Mouse (Mus musculus): ENCODE data around the gene Tes. TPM values are rescaled to one million over a fixed set of nuclear protein-coding genes. Genes with fewer than 3 reads are reported as not detected.
"Not testable (repeated sequence)": the region's sequence is repeated elsewhere in the genome, so short reads cannot be mapped to it uniquely, and the experiment has no call there.

Gene Tes
- 1 to 10 TPM in 1 of 4 experiments, under 1 TPM in 3; 0.51 to 1.6 (median 0.62) TPM for total RNA-seq (2022)

DNA sequence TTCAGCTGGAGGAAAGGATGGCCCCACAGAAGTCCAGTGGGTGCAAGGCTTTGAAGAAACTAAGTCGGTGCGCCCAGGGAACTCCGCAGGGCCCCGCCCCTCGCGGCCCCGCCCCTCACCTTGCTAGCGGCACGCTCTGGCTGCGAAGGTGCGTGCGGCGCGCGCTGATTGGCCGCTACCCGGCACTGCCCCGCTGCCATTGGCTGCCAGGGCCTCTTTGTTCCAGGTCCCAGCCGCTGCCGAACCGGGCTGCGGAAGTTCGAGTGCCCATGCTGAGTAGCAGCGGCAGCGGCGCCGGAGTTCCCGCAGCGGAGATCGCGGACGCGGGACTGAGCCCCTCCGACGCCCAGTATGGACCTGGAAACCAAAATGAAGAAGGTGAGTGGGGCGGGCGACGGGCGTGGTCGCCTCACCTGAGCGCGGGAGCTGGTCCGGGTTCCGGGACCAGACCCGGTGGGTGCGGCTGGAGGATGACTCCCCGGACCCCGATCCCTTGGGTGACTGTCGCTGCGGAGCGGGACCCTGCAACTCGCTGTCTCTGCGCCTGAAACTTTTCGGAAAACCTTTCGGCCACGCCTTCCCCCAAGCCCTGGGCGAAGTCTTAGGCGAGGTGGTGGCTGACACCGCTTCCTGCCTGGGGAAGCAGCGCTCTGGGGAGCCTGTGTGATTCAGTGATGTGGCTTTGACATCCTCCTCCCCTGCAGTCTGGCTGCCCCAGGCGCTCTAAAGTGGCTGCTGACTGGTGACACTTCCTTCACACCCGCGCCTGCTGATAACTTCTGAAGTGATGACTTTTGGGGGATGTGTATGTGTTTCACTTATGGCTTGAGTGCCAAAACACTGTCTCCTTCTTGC is at the start of gene Tes:
TSS of gene Tes (plus strand) at position 214 of the 855 bp plus-strand sequence.
- DNase-seq (ENCODE audit: low spot score in 2 of 2): peak in 1 of 2 experiments; percentile 24

DNA sequence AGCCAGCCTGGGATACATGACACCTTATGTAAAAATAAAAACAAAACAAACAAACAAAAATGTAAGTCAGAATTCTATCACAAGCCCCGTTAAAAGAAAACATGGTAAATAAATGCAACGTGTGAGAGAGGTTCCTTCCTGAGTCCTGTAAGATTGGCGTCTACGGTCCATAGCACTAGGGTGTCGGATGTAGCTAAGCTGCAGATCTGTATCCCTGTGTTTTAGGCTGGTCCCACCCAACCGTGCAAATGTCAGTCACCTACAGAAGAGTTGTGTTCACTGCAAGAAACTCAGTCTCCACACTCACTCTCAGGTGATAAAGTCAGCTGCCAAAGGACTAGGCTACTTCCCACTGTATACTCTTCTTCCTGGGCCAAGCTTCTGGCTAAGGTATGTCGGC is 39.1 kb upstream of the Tes start:
- no peak for DNase-seq (ENCODE audit: low spot score in 2 of 2)

DNA sequence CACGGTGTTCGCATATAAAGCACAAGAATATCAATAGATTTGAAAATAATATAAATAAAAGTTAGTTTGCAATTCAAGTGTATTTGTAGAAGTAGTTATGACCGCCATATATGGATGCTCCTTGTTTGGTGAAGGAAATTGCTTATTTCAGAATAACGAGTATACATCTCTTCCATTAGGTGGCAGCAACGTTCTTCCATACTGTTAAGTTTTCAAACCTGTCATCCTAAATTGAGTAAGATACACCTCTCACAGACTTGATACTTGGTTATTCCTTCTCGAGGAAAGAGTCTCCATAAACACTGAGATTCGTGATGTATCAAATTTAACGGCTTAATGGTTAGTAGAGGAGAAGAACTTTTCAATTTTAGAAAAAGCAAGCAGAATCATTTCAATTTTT is 37.4 kb upstream of the Tes start:
- DNase-seq (ENCODE audit: low spot score in 2 of 2): no peak

DNA sequence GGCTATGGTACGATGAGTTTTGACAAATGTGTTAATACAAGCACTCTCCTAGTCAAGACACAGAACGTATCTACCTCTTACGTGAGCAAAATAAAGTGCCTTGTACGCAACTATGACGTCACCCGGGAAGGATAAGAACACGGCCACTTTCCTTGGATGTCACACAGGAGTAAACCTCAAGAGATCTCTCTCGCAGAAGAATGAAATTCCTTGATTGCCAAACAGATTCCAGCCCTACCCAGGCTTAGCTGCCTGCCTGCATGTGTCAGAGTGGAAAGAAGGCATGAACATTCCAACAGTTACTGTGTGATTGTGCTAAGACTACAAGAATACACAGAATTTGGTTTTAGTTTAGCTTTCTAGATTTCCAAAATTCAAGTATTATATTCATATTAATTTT is 36.1 kb upstream of the Tes start:
- DNase-seq (ENCODE audit: low spot score in 2 of 2): no peak

DNA sequence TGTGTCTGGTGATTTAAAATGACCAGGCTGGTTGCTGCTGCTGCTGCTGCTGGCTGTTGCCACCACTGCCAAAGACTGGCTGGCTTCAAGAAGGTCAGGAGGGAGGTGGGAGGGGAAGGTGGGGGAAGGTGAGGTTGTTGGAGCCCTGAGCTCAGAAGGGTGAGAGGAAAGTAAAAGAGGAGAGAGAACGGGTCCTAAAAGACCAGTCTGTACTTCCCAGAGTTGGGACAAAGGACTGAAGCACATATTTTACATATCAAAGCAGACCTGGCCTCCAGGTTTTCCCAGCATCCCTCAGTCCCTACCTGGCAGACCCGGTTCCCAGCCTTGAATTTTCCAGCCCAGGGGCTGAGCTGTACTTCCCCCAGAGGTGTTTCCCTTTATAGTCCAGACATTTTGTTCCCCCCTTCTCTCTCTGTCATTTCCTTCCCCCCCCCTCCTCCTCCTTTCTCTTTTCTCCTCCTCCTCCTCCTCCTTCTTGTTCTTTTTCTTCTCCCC is 32.7 kb upstream of the Tes start:
- no peak for DNase-seq (ENCODE audit: low spot score in 2 of 2)

DNA sequence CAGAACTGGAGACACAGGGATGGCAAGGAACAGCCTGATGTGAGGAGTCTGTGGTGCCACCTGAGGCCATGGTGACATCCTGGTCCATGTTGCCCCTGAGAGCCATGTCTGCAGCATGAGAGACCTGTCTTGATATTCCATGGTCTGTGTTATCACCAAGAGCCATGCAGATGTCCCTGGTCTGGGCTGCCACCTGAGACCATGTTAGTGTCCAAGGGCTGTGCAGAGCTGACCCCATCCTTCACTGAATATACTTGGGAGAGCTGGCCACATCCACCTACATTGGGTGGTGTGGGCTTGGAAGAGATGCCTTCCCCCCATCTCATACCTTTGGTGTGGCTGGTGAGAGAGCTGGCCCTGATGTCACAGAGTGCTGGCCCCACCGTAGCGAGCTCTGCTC is 30.9 kb upstream of the Tes start:
- DNase-seq (ENCODE audit: low spot score in 2 of 2): no peak

DNA sequence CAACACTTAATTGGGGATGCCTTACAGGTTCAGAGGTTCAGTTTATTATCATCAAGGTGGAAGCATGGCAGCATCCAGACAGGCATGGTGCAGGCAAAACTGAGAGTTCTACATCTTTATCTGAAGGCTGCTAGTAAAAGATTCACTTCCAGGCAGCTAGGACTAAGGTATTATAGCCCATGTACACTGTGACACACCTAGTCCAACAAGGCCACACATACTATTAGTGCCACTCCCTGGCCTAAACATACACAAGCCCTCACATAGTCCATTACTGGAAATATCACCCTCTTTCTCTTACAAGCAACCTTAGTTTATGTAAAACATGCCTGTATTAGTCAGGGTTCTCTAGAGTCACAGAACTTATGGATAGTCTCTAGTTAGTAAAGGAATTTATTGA is 29.7 kb upstream of the Tes start:
- DNase-seq (ENCODE audit: low spot score in 2 of 2): no peak

DNA sequence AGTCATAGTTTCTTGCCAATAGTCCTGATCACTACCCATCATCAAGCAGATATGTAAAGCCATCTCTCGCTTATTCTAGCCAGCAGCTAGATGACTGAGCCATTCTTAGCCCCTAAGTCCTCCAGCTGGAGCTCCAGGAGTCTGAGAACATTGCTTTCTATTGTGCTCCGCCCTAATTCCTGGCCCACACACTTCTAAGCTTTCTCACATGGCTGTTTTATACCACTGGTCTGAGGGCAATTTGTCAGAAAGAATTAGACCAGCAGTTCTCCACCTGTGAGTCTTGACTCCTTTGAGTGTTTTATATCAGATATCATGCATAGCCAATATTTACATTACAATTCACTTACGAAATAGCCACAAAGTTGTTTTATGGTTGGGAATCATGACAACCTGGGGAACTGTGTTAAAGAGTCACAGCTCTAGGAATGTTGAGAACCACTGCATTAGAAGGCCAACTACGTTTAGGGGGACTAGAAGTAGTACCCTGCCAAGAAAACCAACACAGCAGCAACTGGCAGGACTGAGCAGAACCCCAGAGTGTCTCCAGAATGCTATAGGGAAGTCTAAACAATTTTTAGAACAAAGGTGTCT is 13.4 kb upstream of the Tes start:
- no peak for DNase-seq (ENCODE audit: low spot score in 2 of 2)

DNA sequence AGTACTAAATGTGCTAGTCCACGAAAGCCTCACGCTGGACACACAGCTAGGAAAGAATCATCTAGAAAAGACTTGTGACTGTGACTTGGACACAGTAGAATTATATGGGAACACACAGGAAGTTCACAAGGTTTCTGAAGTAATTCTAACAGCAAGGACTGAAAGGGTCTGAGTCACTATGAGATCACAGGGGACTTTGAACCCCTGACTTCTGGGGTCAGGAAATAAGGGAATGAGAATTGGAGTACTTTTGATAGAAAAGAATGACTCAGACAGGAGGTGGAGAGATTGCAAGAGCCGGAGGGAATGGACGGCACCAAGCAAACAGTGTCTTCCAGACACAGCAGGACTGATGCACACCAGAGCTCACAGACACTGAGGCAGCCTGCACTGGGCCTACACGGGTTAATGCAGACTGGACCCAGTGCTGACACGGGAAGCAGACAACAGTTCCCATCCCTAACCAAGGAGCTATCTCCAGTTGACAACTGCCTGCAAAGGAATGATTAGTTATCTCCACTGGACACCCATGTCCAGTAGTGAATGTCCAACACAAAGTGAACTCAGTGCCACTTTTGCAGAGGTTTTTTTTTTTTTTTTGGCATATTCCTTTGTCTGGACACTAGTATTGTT is 11.8 kb upstream of the Tes start:
- DNase-seq (ENCODE audit: low spot score in 2 of 2): no peak

DNA sequence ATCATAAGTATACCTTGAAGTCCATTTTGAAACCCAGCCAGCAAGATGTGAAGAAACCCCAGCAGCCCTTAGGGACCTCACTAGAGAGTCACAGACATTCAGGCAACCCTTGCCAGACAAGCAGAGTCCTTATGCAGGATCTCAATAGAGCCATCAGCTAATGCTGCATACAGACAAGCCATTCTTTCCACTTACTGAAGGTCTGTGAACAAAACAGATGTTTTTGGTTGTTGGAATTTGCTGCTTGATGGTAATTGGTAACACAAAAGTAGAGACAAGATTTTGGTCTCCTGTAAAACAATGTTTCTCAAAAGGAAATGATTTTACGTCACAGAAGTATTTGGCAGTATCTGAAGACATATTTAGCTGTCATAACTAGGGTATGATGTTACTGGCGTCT is 10.2 kb upstream of the Tes start:
- no peak for DNase-seq (ENCODE audit: low spot score in 2 of 2)

DNA sequence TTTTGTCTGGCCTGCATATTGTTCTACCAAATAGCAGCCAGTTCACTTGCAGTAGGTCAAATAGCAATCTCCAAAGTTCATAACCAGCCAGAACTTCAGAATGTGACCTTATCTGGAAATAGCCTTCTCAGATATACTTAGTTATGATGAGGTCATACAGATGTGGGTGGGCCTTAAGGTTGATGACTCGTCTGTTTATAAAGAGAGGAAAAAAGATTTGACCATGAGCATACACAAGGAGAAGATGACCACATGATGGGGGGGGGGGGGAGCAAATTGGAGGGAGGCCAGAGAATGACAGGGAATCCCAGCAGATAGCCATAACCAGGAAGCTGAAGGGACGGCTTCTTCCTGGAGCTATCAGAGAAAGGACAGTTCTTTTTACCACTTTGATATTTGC is 9.3 kb upstream of the Tes start:
- no peak for DNase-seq (ENCODE audit: low spot score in 2 of 2)

DNA sequence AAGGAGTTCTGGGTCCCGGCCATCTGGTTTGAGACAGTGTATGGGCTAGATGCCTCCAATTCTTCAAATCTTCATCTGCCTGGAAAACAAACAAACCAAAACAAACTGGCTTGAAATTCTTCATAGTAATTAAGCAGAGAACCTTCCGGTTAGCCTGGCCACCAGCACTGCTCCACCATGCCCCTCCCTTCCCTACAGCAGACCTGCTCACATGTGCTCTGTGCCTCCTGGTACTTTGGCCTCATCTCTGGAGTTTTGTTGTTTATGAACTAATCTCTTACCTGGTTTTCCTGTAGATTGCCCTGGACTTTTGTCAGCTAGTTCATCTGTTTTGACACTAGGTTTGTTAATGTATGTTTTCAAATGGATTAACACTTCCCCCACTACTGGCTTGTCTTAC is 5.4 kb upstream of the Tes start:
- no peak for DNase-seq (ENCODE audit: low spot score in 2 of 2)

DNA sequence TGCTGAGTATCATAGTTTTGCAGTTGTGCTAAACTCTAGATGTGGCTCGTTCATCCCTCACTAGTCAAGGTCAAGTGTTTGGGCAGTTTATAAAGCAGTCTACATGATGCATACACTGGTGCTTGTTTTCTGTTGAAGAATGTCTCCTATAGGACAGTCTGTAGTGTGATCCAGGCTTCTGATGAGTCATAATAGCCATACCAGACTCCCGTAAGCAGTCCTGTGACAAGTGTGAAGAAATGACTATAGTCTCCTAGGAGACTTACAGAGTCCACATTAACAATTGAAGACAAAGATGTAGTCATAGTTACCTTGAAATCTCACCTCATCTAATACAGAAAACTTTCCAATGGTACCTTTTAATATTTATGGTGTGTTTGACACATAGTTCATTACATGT is 4.8 kb upstream of the Tes start:
- DNase-seq (ENCODE audit: low spot score in 2 of 2): no peak

DNA sequence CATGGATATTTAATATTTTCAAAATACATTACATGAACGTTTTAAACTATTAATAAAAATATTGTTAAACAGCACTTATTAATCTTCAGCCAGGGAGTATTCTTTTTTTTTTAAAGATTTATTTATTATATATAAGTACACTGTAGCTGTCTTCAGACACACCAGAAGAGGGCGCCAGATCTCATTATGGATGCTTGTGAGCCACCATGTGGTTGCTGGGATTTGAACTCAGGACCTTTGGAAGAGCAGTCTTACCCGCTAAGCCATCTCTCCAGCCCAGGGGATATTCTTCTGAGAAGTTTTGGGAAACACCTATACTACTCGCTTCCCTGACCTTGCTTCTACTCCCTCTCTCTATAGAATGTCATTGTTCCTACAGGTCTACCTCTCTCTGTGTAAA is 3.1 kb upstream of the Tes start:
- DNase-seq (ENCODE audit: low spot score in 2 of 2): not testable (repeated sequence)

DNA sequence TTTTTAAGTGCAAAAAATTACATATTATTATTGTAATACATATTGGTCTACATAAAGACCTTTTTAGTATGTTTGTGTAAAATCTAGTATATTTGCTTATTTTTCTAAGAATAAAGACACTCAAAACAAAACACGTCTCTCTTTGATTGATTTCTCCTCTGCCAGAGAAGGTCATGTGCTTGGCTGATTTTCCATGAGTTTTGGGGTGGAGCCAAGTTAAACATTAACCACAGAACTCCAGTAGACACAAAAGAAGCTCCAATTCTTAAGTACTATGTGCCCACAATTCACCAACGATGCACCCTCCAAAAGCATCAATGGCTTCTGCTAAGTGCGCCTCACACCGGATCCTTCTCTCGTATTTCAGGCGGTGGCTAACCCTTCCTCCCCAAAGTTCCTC is 2.6 kb upstream of the Tes start:
- DNase-seq (ENCODE audit: low spot score in 2 of 2): no peak

DNA sequence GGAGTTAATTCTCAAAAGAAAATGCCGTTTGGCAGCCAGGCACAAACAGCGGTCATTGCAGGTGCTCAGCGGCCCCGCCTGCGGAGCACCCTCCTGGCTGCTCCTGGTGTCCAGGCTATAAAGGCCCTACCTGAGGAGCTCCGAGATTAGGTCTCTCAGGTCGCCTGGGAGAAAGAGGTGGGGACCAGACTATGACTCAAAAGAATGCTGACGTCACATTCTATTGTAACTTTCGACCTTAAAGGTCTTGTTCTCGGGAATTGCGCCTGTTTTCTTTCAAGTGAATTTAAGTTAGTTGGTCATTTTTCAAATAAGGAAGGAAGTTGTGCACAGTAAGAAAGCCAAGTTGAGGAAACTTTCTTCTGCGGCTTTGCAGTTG is 831 bp downstream of the Tes start:
- no peak for DNase-seq (ENCODE audit: low spot score in 2 of 2)

DNA sequence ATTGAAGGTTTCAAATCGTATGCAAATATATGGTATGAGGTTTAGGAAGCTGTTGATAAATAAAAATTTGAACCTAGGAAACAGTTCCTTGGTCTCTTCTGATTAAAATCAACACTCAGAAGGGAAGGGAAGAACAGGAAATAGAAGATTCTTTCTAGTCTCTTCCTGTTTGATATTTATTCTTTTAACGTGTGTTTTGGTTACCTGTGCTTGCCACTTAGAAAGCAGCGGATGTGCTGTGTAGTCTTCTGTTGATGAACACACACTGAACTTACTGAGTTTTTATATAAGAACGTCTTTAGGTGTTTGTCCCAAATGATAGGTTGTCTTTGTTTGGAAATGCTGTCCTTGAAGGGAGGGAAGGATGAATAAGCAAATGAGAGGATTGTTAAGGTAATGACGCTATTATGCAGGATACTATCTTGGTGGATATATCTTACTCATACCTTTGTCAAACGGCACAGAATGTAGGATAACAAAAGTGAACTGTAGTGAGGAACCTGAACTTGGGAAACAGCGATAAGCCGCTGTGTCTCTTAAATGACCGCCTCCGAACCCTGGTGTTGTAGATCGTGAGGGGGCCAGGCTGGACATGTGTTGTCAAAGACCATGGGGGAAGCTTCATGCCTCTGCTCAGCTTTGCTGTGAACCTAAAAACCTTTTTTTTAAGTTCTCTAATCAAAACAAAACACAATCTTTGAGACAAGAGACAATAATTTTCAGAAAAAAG is 1.4 kb downstream of the Tes start:
- DNase-seq (ENCODE audit: low spot score in 2 of 2): no peak

DNA sequence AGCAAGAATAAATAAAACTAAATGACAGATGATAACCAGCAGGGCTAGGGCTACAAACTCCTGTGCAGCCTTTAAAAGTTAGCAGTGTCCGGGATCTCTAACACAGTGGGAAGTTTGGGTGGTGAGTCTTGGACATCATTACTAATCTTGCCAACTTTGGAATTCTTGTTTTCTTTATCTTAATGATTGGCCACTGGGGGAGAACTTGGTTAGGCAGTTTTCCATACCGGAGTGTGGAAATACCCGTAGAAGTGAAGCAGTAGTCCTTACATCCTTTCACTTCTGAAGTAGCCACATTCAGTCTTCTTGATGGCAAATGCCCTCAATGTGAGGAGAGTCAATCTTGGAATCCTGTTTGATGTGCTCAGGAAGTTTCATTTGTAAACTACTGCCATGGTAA is 7.0 kb downstream of the Tes start:
- no peak for DNase-seq (ENCODE audit: low spot score in 2 of 2)

DNA sequence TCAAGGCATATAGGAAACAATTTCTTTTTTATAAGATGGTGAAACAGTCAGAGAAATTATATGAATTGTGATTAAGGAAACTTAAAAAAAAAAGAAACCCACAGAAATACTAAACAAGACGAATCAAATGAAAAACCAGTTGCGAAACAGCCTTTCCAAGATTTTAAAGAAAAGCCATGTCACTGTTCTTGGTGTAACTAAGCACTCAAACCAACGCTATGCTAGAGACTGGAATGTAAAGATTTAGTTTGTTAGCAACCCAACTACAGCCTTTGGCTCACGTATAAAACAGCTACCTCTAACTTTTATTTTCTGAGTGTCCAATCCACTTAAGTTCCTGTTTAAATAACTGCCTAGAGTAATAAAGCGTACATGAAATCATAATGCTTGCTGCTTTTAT is 7.4 kb downstream of the Tes start:
- DNase-seq (ENCODE audit: low spot score in 2 of 2): no peak

DNA sequence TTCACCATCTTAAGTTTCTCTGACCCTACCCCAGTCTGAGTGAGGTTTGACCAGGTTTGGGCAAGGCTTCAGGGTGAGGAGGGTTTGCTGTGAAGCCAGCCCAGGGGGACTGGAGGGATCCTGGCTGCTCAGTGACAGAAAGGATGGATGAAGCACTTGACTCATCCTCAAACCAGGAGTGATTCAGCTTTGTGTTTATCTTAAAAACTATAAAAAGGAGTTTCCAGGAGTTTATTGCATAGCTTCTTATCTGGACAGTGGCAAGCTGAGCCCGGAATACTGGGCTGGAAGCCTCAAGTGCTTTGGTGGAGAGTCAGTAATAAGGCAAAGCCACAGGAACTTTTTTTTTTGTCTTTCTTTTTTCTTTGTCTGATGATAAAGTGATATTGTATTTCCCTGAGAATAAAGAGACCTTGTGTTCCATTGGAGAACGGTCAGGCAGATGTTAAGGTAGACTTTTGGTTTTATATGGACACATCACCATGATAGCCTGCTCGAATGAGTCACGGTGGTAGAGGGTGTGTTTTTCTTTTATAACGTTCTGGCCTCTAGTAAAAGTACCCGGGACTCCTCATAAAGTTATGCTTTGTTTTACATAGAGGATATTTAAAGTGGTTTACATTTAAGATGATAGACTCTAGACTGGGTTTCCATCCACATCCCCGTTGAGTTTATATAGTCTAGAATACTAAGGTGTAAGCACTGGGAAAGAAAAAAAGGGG is 8.0 kb downstream of the Tes start:
- DNase-seq (ENCODE audit: low spot score in 2 of 2): no peak

DNA sequence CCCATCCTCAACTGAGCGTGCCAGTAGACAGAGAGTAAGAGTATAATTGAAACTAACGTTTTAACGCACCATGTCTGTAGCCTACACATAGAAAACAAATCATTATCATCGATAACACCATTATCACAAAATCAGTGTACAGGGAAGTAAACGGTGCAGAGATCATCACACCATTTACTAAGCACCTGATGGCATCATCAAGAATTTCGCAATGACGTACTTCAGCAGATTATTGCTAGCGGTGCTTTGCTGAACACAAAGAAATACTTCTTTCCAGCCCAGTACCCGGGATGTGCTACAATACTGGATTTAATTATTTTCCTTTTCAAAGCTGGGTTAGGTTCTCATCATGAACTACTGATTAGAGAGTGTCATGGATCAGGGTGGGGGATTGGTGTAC is 12.3 kb downstream of the Tes start:
- DNase-seq (ENCODE audit: low spot score in 2 of 2): no peak

All from gastrocnemius, adult 8-10 months (tissue).